Mouse (Mus musculus): ENCODE data around the gene Nek3.

GRCm38 (mm10) chr8:22145831-22146230 lies 20.4 kb downstream of the Nek3 start:
- TF ChIP-seq CTCF (conservative IDR thresholded peaks at IDR 0.05; ENCODE audit: low read length) = no peak
- TF ChIP-seq POU5F1 (IDR thresholded peaks at IDR 0.05; ENCODE audit: borderline replicate concordance, low read length) = no peak
- no peak for TF ChIP-seq NANOG (IDR thresholded peaks at IDR 0.05; ENCODE audit: borderline replicate concordance, low read length)

All from E14TG2a.4 (cell line).